Mouse (Mus musculus): ENCODE results near the gene Rfc2.

DNA sequence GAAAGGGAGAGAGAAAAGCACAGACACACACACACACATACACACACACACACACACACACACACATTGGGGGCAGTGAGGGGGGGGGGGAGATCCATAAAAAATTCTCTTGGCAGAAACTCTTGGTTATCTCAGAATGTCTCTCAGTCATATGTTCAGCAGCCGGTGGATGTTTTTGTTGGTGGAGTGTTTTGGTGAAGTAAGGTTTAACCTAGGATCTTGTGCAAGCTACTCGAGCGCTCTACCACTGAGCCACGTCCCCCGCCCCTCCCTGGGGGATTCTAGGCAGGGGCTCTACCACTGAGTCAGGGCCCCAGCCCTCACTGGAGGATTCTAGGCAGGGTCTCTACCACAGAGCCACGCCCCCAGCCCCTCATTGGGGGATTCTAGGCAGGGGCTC lies 45.1 kb upstream of the Rfc2 start:
- TF ChIP-seq CTCF (IDR thresholded peaks at IDR 0.05; ENCODE audit: borderline replicate concordance, control insufficient read depth, extremely low read depth, insufficient read depth, low read length, poor library complexity) (no peak), POLR2A (IDR thresholded peaks at IDR 0.05; ENCODE audit: control insufficient read depth, extremely low read depth, insufficient read depth, low read length, poor library complexity) (no peak)
